Mouse (Mus musculus) heart, embryonic 13.5 days (tissue): ENCODE results near the gene Actr1b. TPM values are rescaled to one million over a fixed set of nuclear protein-coding genes. Genes with fewer than 3 reads are reported as not detected.
A peak's percentile ranks its signal among the peaks of the same experiment; 100 is the strongest.

ENCODE experiments used
- ATAC-seq: fragments of 200-750 bp; cut with Nextera tagmentation; 2 replicates; pipeline ENCODE4 v1.8.0; 2017; ENCODE audit warnings: moderate TSS enrichment; ENCODE audit not compliant: insufficient number of reproducible peaks, low FRiP score, low TSS enrichment; ENCODE audit errors: extremely low read depth
- H3K27ac ChIP-seq: fragments of 300-500 bp; sonication (generic); replicated peaks from 2 replicates; pipeline ENCODE4 v1.5.1; 2015; ENCODE audit warnings: moderate library complexity, mild to moderate bottlenecking, inconsistent platforms
- H3K27me3 ChIP-seq: fragments of 300-500 bp; sonication (generic); replicated peaks from 2 replicates; pipeline ENCODE4 v1.6.1; 2015; ENCODE audit warnings: mild to moderate bottlenecking, inconsistent platforms
- H3K36me3 ChIP-seq: fragments of 300-500 bp; sonication (generic); 2 replicates; pipeline ENCODE4 v1.6.1; 2015; ENCODE audit warnings: mild to moderate bottlenecking, inconsistent platforms
- H3K4me1 ChIP-seq: fragments of 300-500 bp; sonication (generic); 2 replicates; pipeline ENCODE4 v1.6.1; 2015; ENCODE audit warnings: inconsistent platforms
- H3K4me2 ChIP-seq: fragments of 300-500 bp; sonication (generic); 2 replicates; pipeline ENCODE4 v1.6.1; 2015; ENCODE audit warnings: inconsistent platforms, mild to moderate bottlenecking, moderate library complexity
- H3K4me3 ChIP-seq: fragments of 300-500 bp; sonication (generic); 2 replicates; pipeline ENCODE4 v1.5.1; 2015; ENCODE audit warnings: moderate library complexity, mild to moderate bottlenecking, inconsistent platforms
- H3K9ac ChIP-seq: fragments of 300-500 bp; sonication (generic); 2 replicates; pipeline ENCODE4 v1.6.1; 2015; ENCODE audit warnings: inconsistent platforms, mild to moderate bottlenecking, moderate library complexity
- H3K9me3 ChIP-seq: fragments of 300-500 bp; sonication (generic); 2 replicates; pipeline ENCODE4 v1.6.1; 2016; ENCODE audit warnings: inconsistent platforms
- WGBS: fragments of 180-500 bp; shearing (Covaris S2); methylation state at CpG from one replicate; pipeline ENCODE4 v1.1.7; 2015; ENCODE audit warnings: mixed read lengths; 5-methylcytosine and 5-hydroxymethylcytosine counted together
- polyA plus RNA-seq: library from polyadenylated mRNA; unstranded; fragments of >200 nt; fragmentation: Nextera tagmentation; extraction: Ambion mirVana; gene quantifications from 2 replicates; pipeline ENCODE4 v1.2.1, GENCODE M21; 2015

Actr1b gene
- 85.5 and 90.6 TPM in 2 replicates for polyA plus RNA-seq

DNA sequence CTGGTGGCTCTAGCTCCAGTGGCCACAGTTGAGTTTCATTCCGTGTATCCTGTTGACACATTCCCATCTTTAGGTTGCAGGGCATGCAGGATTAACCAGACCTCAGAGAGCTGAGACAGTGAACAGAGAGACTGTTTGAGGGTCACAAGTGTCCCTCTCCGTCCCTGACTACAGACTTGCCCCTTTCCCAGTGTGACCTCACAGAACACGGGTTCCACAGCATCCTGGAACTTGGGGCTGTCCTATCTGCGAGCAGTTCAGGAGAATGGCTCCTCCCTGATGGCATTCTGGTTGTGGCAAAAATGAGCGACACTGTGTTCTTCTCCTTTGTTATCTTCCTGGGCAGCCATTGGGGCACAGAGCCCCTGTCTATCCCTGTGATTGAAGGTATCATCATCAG lies at the start of gene Actr1b:
Actr1b (minus strand) TSS at position 112 of the 400 bp plus-strand sequence.
- Histone ChIP-seq H3K4me1 (peaks cover 4% of the 10 kb centered on the region; the same call in 1 of the 2 replicates), H3K36me3 (no peaks in the 10 kb centered on the region), H3K27me3 (0 out of 2 replicates have a peak, but pooled peaks cover 5% of the 10 kb centered on the region), H3K9ac (no peak within 1 kb of the TSS), H3K9me3 (no peaks in the 10 kb centered on the region), H3K4me2 (no peak within 1 kb of the TSS), H3K27ac (no peak within 1 kb of the TSS), H3K4me3 (no peak within 1 kb of the TSS)
- WGBS, result 69% methylated on average over 5 of the region's 5 CpGs
- ATAC-seq, result no peak

DNA sequence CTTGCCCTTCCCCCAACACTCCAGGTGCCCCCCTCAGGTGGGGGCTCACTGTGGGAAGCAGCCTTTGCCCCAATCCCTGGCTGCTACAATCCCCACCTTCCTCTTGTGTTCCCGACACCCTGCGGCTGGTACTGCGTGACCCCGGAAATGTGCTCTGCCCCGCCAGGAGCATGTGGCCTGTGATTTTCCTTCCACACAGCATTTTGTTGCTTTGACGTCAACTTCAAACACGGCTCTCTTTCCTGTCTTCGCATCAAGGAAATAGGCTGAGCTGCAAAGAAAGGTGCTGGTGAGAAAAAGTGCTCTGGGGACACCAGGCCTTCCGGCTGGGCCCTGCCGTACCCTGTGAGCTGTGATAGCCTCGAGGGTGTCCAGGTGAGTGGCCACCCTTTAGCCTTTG lies 47.3 kb upstream of the Actr1b start, which contains the start of gene Zap70:
Zap70 (plus strand) TSS at position 231 of the 400 bp plus-strand sequence.
- WGBS, result 69% methylated on average over 11 of the region's 11 CpGs

GRCm38 (mm10) chr1:36761061-36761460 lies 46.8 kb upstream of the Actr1b start:
- H3K27me3 ChIP-seq, result no peaks in the 10 kb centered on the region
- 80% methylated on average over 8 of the region's 8 CpGs for WGBS
- H3K4me1 ChIP-seq, result no peaks in the 10 kb centered on the region
- no peaks in the 10 kb centered on the region for H3K36me3 ChIP-seq
- no peak overlapping the region for H3K9ac ChIP-seq
- no peak for ATAC-seq
- H3K4me2 ChIP-seq, result no peak overlapping the region
- H3K4me3 ChIP-seq, result no peak overlapping the region
- no peak overlapping the region for H3K27ac ChIP-seq
- H3K9me3 ChIP-seq, result no peaks in the 10 kb centered on the region

More for the DNA sequence above, 47.3 kb upstream of the Actr1b start, which contains the start of gene Zap70:
- Histone ChIP-seq H3K4me1 (peaks cover 2% of the 10 kb centered on the region; the same call in 1 of the 2 replicates), H3K36me3 (no peaks in the 10 kb centered on the region), H3K9ac (no peak within 1 kb of the TSS), H3K9me3 (no peaks in the 10 kb centered on the region), H3K4me3 (no peak within 1 kb of the TSS), H3K27me3 (no peaks in the 10 kb centered on the region), H3K4me2 (no peak within 1 kb of the TSS), H3K27ac (no peak within 1 kb of the TSS)
- no peak for ATAC-seq

GRCm38 (mm10) chr1:36760401-36760800 lies 46.2 kb upstream of the Actr1b start:
- H3K27me3 ChIP-seq, result no peaks in the 10 kb centered on the region
- WGBS, result 74% methylated on average over 9 of the region's 9 CpGs
- ATAC-seq, result no peak
- H3K4me3 ChIP-seq, result no peak overlapping the region
- H3K4me1 ChIP-seq, result no peaks in the 10 kb centered on the region
- H3K4me2 ChIP-seq, result no peak overlapping the region
- no peaks in the 10 kb centered on the region for H3K36me3 ChIP-seq
- no peak overlapping the region for H3K9ac ChIP-seq
- H3K9me3 ChIP-seq, result no peaks in the 10 kb centered on the region
- no peak overlapping the region for H3K27ac ChIP-seq

- Histone ChIP-seq H3K27ac (no peak overlapping the region), H3K4me1 (0 out of 2 replicates have a peak, but pooled peaks cover 5% of the 10 kb centered on the region), H3K4me2 (no peak overlapping the region), H3K9ac (no peak overlapping the region), H3K4me3 (no peak overlapping the region), H3K27me3 (no peaks in the 10 kb centered on the region), H3K36me3 (no peaks in the 10 kb centered on the region), H3K9me3 (no peaks in the 10 kb centered on the region)
- 78% methylated on average over 18 of the region's 18 CpGs for WGBS
- no peak for ATAC-seq
Measured at GRCm38 (mm10) chr1:36759076-36759475, 44.9 kb upstream of the Actr1b start.

GRCm38 (mm10) chr1:36758553-36758952 lies 44.3 kb upstream of the Actr1b start:
- no peak overlapping the region for H3K27ac ChIP-seq
- ATAC-seq, result no peak
- 75% methylated on average over 9 of the region's 9 CpGs for WGBS

DNA sequence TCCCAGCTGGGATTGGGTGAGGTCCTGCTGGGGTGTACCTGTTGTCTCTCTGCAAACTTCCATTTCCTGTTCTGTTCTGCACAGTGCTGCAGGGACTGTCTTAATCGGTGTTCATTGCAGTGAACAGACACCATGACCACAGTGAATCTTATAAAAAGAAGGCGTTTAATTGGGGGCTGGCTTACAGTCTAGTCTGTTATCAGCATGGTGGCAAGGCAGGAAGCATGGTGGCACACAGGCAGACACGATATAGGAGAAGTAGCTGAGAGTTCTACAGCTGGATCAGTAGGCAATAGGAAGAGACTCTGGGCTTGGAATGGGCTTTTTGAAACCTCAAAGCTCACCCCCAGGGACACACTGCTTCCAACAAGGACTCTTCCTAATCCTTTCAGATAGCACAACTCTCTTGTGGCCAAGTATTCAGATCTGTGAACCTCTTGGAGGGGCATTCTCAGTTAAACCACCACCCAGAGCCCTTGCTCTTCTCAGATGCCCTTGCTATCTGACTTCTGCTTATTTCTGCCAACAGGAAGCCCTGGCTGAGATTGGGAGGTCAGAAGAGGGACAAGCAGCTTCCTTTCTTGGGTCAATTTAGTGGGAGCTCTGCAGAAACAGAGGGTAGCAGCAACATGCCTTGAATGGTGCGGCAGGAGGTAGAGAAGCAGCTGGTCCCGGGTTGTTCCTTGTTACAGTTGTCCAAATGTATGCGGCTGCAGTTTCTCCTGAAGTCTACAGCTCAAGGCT lies 39.9 kb upstream of the Actr1b start:
- no peak for ATAC-seq
- no peaks in the 10 kb centered on the region for H3K9me3 ChIP-seq
- H3K9ac ChIP-seq, result no peak overlapping the region
- 59% methylated on average over 6 of the region's 6 CpGs for WGBS
- H3K36me3 ChIP-seq, result no peaks in the 10 kb centered on the region
- 0 out of 2 replicates have a peak, but pooled peaks cover 5% of the 10 kb centered on the region for H3K4me1 ChIP-seq
- no peak overlapping the region for H3K27ac ChIP-seq
- H3K27me3 ChIP-seq, result no peaks in the 10 kb centered on the region
- H3K4me3 ChIP-seq, result no peak overlapping the region
- no peak overlapping the region for H3K4me2 ChIP-seq

More at GRCm38 (mm10) chr1:36758553-36758952, 44.3 kb upstream of the Actr1b start:
- H3K9ac ChIP-seq, result no peak overlapping the region
- H3K4me2 ChIP-seq, result no peak overlapping the region
- no peaks in the 10 kb centered on the region for H3K9me3 ChIP-seq
- 0 out of 2 replicates have a peak, but pooled peaks cover 5% of the 10 kb centered on the region for H3K4me1 ChIP-seq
- no peaks in the 10 kb centered on the region for H3K27me3 ChIP-seq
- no peak overlapping the region for H3K4me3 ChIP-seq
- H3K36me3 ChIP-seq, result no peaks in the 10 kb centered on the region

GRCm38 (mm10) chr1:36746452-36746851 lies 32.2 kb upstream of the Actr1b start:
- Histone ChIP-seq H3K36me3 (no peaks in the 10 kb centered on the region), H3K4me1 (0 out of 2 replicates have a peak, but pooled peaks cover 5% of the 10 kb centered on the region), H3K27ac (no peak overlapping the region), H3K27me3 (peaks cover 18% of the 10 kb centered on the region), H3K4me3 (no peak overlapping the region), H3K9ac (no peak overlapping the region), H3K4me2 (no peak overlapping the region), H3K9me3 (no peaks in the 10 kb centered on the region)
- 40% methylated on average over 15 of the region's 15 CpGs for WGBS
- ATAC-seq, result no peak

DNA sequence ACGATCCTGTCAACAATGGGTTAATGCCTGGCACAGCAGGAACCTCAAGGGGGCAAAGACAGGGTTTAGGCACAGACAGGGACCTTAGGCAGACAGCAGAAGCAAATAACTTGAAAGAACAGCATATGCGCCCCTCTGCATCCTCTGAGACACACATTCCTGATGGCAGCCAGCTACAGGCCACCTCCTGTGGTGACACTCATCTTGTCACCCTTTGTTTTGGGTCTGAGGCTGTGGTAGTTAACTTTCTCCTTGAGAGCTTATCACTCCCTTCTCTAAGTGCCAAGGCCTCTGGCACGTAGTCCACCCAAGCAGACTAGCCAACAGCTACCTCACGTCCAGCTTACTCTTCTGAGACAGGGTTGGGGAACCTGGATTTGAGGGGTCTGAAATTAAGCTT lies 31.4 kb upstream of the Actr1b start:
- Histone ChIP-seq H3K36me3 (no peaks in the 10 kb centered on the region), H3K4me1 (0 out of 2 replicates have a peak, but pooled peaks cover 5% of the 10 kb centered on the region), H3K4me3 (no peak overlapping the region), H3K27ac (no peak overlapping the region), H3K9me3 (no peaks in the 10 kb centered on the region), H3K27me3 (peaks cover 26% of the 10 kb centered on the region), H3K4me2 (no peak overlapping the region), H3K9ac (no peak overlapping the region)
- 41% methylated on average over 4 of the region's 4 CpGs for WGBS
- ATAC-seq, result no peak

- no peak overlapping the region for H3K9ac ChIP-seq
- H3K27me3 ChIP-seq, result peaks cover 34% of the 10 kb centered on the region
- H3K4me3 ChIP-seq, result peak overlapping the region; percentile 30
- no peaks in the 10 kb centered on the region for H3K9me3 ChIP-seq
- peak overlapping the region; percentile 55 for H3K4me2 ChIP-seq
- no peaks in the 10 kb centered on the region for H3K36me3 ChIP-seq
- WGBS, result 26% methylated on average over 17 of the region's 17 CpGs
- H3K27ac ChIP-seq, result no peak overlapping the region
- no peak for ATAC-seq
- H3K4me1 ChIP-seq, result 0 out of 2 replicates have a peak, but pooled peaks cover 5% of the 10 kb centered on the region
Measured at GRCm38 (mm10) chr1:36744268-36744944, 30.2 kb upstream of the Actr1b start.

GRCm38 (mm10) chr1:36743046-36743445 lies 28.8 kb upstream of the Actr1b start:
- Histone ChIP-seq H3K9ac (no peak overlapping the region), H3K4me3 (no peak overlapping the region), H3K4me2 (no peak overlapping the region), H3K36me3 (no peaks in the 10 kb centered on the region), H3K27me3 (peaks cover 34% of the 10 kb centered on the region), H3K9me3 (no peaks in the 10 kb centered on the region), H3K27ac (no peak overlapping the region), H3K4me1 (0 out of 2 replicates have a peak, but pooled peaks cover 5% of the 10 kb centered on the region)
- ATAC-seq, result no peak
- 63% methylated on average over 9 of the region's 9 CpGs for WGBS
